Mouse (Mus musculus): ENCODE results near the gene Muc13. TPM values are rescaled to one million over a fixed set of nuclear protein-coding genes. Genes with fewer than 3 reads are reported as not detected.
A peak's percentile ranks its signal among the peaks of the same experiment; 100 is the strongest.

Muc13 gene
- polyA plus RNA-seq, 1 experiment from 2014 or later = 0.11 TPM

- H3K27ac ChIP-seq = no peak overlapping the region
- H3K36me3 ChIP-seq = no peaks in the 10 kb centered on the region
- ATAC-seq (ENCODE audit: insufficient number of reproducible peaks, insufficient read depth, low FRiP score, low TSS enrichment, low read depth) = no peak
- no peaks in the 10 kb centered on the region; the same call in 1 of the 2 replicates for H3K4me1 ChIP-seq (replicated peaks)
- 82% methylated on average over 7 of the region's 7 CpGs for WGBS
- H3K9me3 ChIP-seq = no peaks in the 10 kb centered on the region
- H3K27me3 ChIP-seq = no peaks in the 10 kb centered on the region
- no peak overlapping the region for H3K4me2 ChIP-seq
- no peak overlapping the region for H3K4me3 ChIP-seq (replicated peaks)
- no peak overlapping the region for H3K9ac ChIP-seq (replicated peaks)
Observed at GRCm38 (mm10) chr16:33786657-33787390, 7.0 kb upstream of the Muc13 start.

- WGBS = 84% methylated on average over 4 of the region's 4 CpGs
- no peak for ATAC-seq (ENCODE audit: insufficient number of reproducible peaks, insufficient read depth, low FRiP score, low TSS enrichment, low read depth)
Observed at GRCm38 (mm10) chr16:33795106-33795505, 1.3 kb downstream of the Muc13 start.

GRCm38 (mm10) chr16:33795887-33796286, 2.0 kb downstream of the Muc13 start:
- Histone ChIP-seq H3K27me3 (no peaks in the 10 kb centered on the region), H3K9me3 (no peaks in the 10 kb centered on the region), H3K36me3 (no peaks in the 10 kb centered on the region), H3K9ac (replicated peaks) (no peak overlapping the region), H3K4me3 (replicated peaks) (no peak overlapping the region), H3K4me2 (no peak overlapping the region), H3K4me1 (replicated peaks) (no peaks in the 10 kb centered on the region), H3K27ac (no peak overlapping the region)
- no peak for ATAC-seq (ENCODE audit: insufficient number of reproducible peaks, insufficient read depth, low FRiP score, low TSS enrichment, low read depth)
- 85% methylated on average over 6 of the region's 6 CpGs for WGBS

More at GRCm38 (mm10) chr16:33795106-33795505, 1.3 kb downstream of the Muc13 start:
- Histone ChIP-seq H3K4me3 (replicated peaks) (no peak overlapping the region), H3K27me3 (no peaks in the 10 kb centered on the region), H3K4me1 (replicated peaks) (no peaks in the 10 kb centered on the region), H3K9me3 (no peaks in the 10 kb centered on the region), H3K36me3 (no peaks in the 10 kb centered on the region), H3K27ac (no peak overlapping the region), H3K9ac (replicated peaks) (no peak overlapping the region), H3K4me2 (no peak overlapping the region)

- 84% methylated on average over 3 of the region's 3 CpGs for WGBS
- Histone ChIP-seq H3K9ac (replicated peaks) (no peak overlapping the region), H3K4me3 (replicated peaks) (no peak overlapping the region), H3K36me3 (no peaks in the 10 kb centered on the region), H3K4me2 (no peak overlapping the region), H3K9me3 (no peaks in the 10 kb centered on the region), H3K27ac (no peak overlapping the region), H3K27me3 (no peaks in the 10 kb centered on the region), H3K4me1 (replicated peaks) (no peaks in the 10 kb centered on the region)
- ATAC-seq (ENCODE audit: insufficient number of reproducible peaks, insufficient read depth, low FRiP score, low TSS enrichment, low read depth) = no peak
Observed at GRCm38 (mm10) chr16:33796756-33797155, 2.9 kb downstream of the Muc13 start.

- no peaks in the 10 kb centered on the region for H3K27me3 ChIP-seq
- no peak overlapping the region for H3K9ac ChIP-seq (replicated peaks)
- H3K4me2 ChIP-seq = no peak overlapping the region
- H3K36me3 ChIP-seq = no peaks in the 10 kb centered on the region
- H3K27ac ChIP-seq = no peak overlapping the region
- H3K9me3 ChIP-seq = no peaks in the 10 kb centered on the region
- 45% methylated on average over 5 of the region's 5 CpGs for WGBS
- H3K4me3 ChIP-seq (replicated peaks) = no peak overlapping the region
- no peak for ATAC-seq (ENCODE audit: insufficient number of reproducible peaks, insufficient read depth, low FRiP score, low TSS enrichment, low read depth)
- no peaks in the 10 kb centered on the region for H3K4me1 ChIP-seq (replicated peaks)
Observed at GRCm38 (mm10) chr16:33797860-33798259, 4.0 kb downstream of the Muc13 start.

GRCm38 (mm10) chr16:33810002-33810401, 16.2 kb downstream of the Muc13 start:
- no peak overlapping the region for H3K9ac ChIP-seq (replicated peaks)
- ATAC-seq (ENCODE audit: insufficient number of reproducible peaks, insufficient read depth, low FRiP score, low TSS enrichment, low read depth) = no peak

GRCm38 (mm10) chr16:33818413-33819165, 24.8 kb downstream of the Muc13 start:
- Histone ChIP-seq H3K27me3 (peaks cover 12% of the 10 kb centered on the region), H3K9me3 (no peaks in the 10 kb centered on the region), H3K4me2 (no peak overlapping the region), H3K9ac (replicated peaks) (no peak overlapping the region), H3K36me3 (no peaks in the 10 kb centered on the region), H3K4me3 (replicated peaks) (no peak overlapping the region), H3K4me1 (replicated peaks) (peaks cover 7% of the 10 kb centered on the region; the same call in 1 of the 2 replicates), H3K27ac (no peak overlapping the region)
- WGBS = 88% methylated on average over 7 of the region's 7 CpGs
- no peak for ATAC-seq (ENCODE audit: insufficient number of reproducible peaks, insufficient read depth, low FRiP score, low TSS enrichment, low read depth)

More at GRCm38 (mm10) chr16:33810002-33810401, 16.2 kb downstream of the Muc13 start:
- Histone ChIP-seq H3K4me3 (replicated peaks) (no peak overlapping the region), H3K4me1 (replicated peaks) (no peaks in the 10 kb centered on the region), H3K36me3 (no peaks in the 10 kb centered on the region), H3K27ac (no peak overlapping the region), H3K27me3 (no peaks in the 10 kb centered on the region), H3K4me2 (no peak overlapping the region), H3K9me3 (peaks cover 14% of the 10 kb centered on the region; the same call in 1 of the 2 replicates)
- WGBS = 71% methylated on average over 3 of the region's 3 CpGs

GRCm38 (mm10) chr16:33820269-33821178, 26.7 kb downstream of the Muc13 start:
- whole genome bisulfite sequencing = 20% methylated on average over 17 of the region's 17 CpGs
- H3K4me1 ChIP-seq (replicated peaks) = peaks cover 7% of the 10 kb centered on the region; the same call in 1 of the 2 replicates
- H3K4me3 ChIP-seq (replicated peaks) = no peak overlapping the region
- peaks cover 12% of the 10 kb centered on the region for H3K27me3 ChIP-seq
- H3K4me2 ChIP-seq = no peak overlapping the region
- no peaks in the 10 kb centered on the region for H3K36me3 ChIP-seq
- H3K9me3 ChIP-seq = no peaks in the 10 kb centered on the region
- no peak for ATAC-seq (ENCODE audit: insufficient number of reproducible peaks, insufficient read depth, low FRiP score, low TSS enrichment, low read depth)
- H3K9ac ChIP-seq (replicated peaks) = no peak overlapping the region
- H3K27ac ChIP-seq = no peak overlapping the region

- Histone ChIP-seq H3K9ac (replicated peaks) (no peak overlapping the region), H3K9me3 (no peaks in the 10 kb centered on the region), H3K36me3 (no peaks in the 10 kb centered on the region), H3K4me1 (replicated peaks) (peaks cover 20% of the 10 kb centered on the region), H3K4me3 (replicated peaks) (no peak overlapping the region), H3K27me3 (peaks cover 7% of the 10 kb centered on the region), H3K27ac (no peak overlapping the region), H3K4me2 (no peak overlapping the region)
- no peak for ATAC-seq (ENCODE audit: insufficient number of reproducible peaks, insufficient read depth, low FRiP score, low TSS enrichment, low read depth)
- WGBS = 86% methylated on average over 6 of the region's 6 CpGs
Observed at GRCm38 (mm10) chr16:33824603-33825002, 30.8 kb downstream of the Muc13 start.

GRCm38 (mm10) chr16:33828496-33828895, 34.7 kb downstream of the Muc13 start:
- Histone ChIP-seq H3K4me2 (peak overlapping the region; percentile 80; the same call in 1 of the 2 replicates), H3K9me3 (no peaks in the 10 kb centered on the region), H3K27me3 (no peaks in the 10 kb centered on the region), H3K4me1 (replicated peaks) (peaks cover 32% of the 10 kb centered on the region), H3K36me3 (no peaks in the 10 kb centered on the region), H3K27ac (no peak overlapping the region), H3K9ac (replicated peaks) (no peak overlapping the region), H3K4me3 (replicated peaks) (no peak overlapping the region)
- no peak for ATAC-seq (ENCODE audit: insufficient number of reproducible peaks, insufficient read depth, low FRiP score, low TSS enrichment, low read depth)
- 87% methylated on average over 7 of the region's 7 CpGs for WGBS
